Mouse (Mus musculus): ENCODE results near the gene Lrrk2. TPM values are rescaled to one million over a fixed set of nuclear protein-coding genes. Genes with fewer than 3 reads are reported as not detected.

Lrrk2 gene
- polyA plus RNA-seq, 1 experiment from 2014 or later, result 4.1 TPM

DNA sequence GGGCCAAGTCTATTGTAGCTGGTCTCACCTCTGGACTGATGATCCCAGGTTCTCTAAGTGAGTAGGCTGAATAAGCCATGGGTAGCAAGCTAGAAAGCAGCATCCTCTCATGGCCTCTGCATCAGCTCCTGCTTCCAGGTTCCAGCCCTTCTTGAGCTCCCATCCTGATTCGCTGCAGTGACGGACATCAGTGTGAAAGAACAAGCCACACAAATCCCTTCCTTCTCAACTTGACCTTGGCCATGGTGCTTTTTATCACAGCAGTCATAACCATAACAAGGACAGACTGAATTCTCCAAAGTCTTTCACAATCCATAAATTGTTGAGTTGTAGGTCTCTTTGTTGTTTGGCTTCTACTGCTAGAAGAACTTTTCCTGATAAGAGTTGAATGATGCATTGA lies 20.9 kb downstream of the Lrrk2 start:
- Histone ChIP-seq H3K36me3 (replicated peaks; ENCODE audit: control insufficient read depth, insufficient read depth, low read depth, low read length) (no peaks in the 10 kb centered on the region), H3K9ac (replicated peaks; ENCODE audit: low read length) (no peak overlapping the region), H3K4me1 (ENCODE audit: control insufficient read depth, insufficient read depth, low read length) (no peaks in the 10 kb centered on the region), H3K27me3 (ENCODE audit: control insufficient read depth, insufficient read depth, low read length) (no peaks in the 10 kb centered on the region), H3K4me3 (ENCODE audit: low read depth, low read length) (no peak overlapping the region), H3K27ac (replicated peaks; ENCODE audit: low read depth, low read length) (no peak overlapping the region), H3K9me3 (replicated peaks; ENCODE audit: control insufficient read depth, low read length) (no peaks in the 10 kb centered on the region), H3K4me2 (ENCODE audit: low read depth, low read length) (no peak overlapping the region)
- DNase-seq (ENCODE audit: low spot score) (no peak), ATAC-seq (replicated peaks; ENCODE audit: insufficient number of reproducible peaks, low FRiP score, low TSS enrichment, low read depth) (no peak)
- 92% methylated on average over 2 of the region's 2 CpGs for WGBS

DNA sequence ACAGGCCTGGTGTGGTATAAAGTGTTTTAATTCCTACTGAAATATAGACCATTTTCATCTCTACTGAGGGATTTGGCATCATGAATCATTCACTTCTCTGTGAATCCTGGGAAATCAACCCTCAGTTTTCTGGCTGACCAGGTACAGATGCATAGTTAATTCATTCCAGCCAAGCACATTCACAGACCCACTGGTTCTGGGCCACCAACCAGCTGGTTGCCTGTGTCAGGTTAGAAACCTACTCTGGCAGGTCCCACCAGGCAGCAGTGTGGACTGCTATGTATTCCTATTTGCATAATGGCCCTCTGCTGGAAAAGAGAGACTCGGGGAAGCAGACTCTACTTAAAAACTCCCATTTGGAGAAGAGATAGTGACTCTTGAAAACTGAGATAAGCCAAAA lies 27.9 kb downstream of the Lrrk2 start:
- WGBS, result 38% methylated on average over 1 of the region's 1 CpGs
- no peaks in the 10 kb centered on the region for H3K27me3 ChIP-seq (ENCODE audit: control insufficient read depth, insufficient read depth, low read length)
- no peak for ATAC-seq (replicated peaks; ENCODE audit: insufficient number of reproducible peaks, low FRiP score, low TSS enrichment, low read depth)

DNA sequence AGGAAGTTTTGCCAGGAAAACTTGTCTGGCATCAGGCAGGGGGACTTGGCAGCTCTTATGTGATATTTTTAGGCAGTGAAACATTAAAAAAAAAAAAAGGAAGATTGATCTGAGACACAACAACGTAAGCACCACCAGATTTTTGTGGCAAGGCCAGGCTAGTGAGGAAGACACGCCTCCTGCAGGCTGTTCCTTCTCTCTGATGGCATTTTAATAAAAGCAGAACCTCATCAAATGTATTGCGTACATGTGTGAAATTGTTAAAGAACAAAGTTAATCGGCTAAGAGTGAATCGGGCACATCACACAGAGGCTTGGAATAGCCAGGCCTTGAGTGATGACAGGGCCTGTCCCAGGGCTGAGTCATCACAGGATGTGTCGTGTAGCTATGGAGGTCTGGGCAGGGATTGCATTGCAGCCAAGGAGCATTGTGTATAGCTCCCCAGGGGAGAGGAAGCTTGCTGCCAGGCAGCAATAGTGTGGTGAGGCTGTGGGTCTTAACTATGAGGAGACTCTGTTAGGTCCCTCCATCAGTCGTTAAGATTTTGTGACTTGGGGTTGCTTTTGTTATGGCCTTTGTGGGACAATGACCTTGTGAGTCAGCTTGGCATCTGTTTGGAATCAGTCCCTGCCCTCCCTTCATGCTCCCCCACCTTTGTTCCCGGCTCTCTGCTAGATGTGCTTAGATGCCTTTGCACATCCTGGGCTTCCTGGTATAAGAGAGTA lies 30.2 kb downstream of the Lrrk2 start:
- no peak overlapping the region for H3K9ac ChIP-seq (replicated peaks; ENCODE audit: low read length)
- H3K9me3 ChIP-seq (replicated peaks; ENCODE audit: control insufficient read depth, low read length), result no peaks in the 10 kb centered on the region
- H3K4me1 ChIP-seq (ENCODE audit: control insufficient read depth, insufficient read depth, low read length), result no peaks in the 10 kb centered on the region
- no peaks in the 10 kb centered on the region for H3K27me3 ChIP-seq (ENCODE audit: control insufficient read depth, insufficient read depth, low read length)
- H3K4me2 ChIP-seq (ENCODE audit: low read depth, low read length), result no peak overlapping the region
- WGBS, result 46% methylated on average over 8 of the region's 8 CpGs
- ATAC-seq (replicated peaks; ENCODE audit: insufficient number of reproducible peaks, low FRiP score, low TSS enrichment, low read depth) (0 out of 2 replicates have a peak, but pooled peaks have one; percentile 44), DNase-seq (ENCODE audit: low spot score) (no peak)
- no peaks in the 10 kb centered on the region for H3K36me3 ChIP-seq (replicated peaks; ENCODE audit: control insufficient read depth, insufficient read depth, low read depth, low read length)
- no peak overlapping the region for H3K27ac ChIP-seq (replicated peaks; ENCODE audit: low read depth, low read length)
- H3K4me3 ChIP-seq (ENCODE audit: low read depth, low read length), result no peak overlapping the region

More for the DNA sequence above, 27.9 kb downstream of the Lrrk2 start:
- DNase-seq (ENCODE audit: low spot score), result no peak
- H3K4me2 ChIP-seq (ENCODE audit: low read depth, low read length), result no peak overlapping the region
- no peaks in the 10 kb centered on the region for H3K9me3 ChIP-seq (replicated peaks; ENCODE audit: control insufficient read depth, low read length)
- H3K36me3 ChIP-seq (replicated peaks; ENCODE audit: control insufficient read depth, insufficient read depth, low read depth, low read length), result no peaks in the 10 kb centered on the region
- H3K9ac ChIP-seq (replicated peaks; ENCODE audit: low read length), result no peak overlapping the region
- no peak overlapping the region for H3K27ac ChIP-seq (replicated peaks; ENCODE audit: low read depth, low read length)
- H3K4me1 ChIP-seq (ENCODE audit: control insufficient read depth, insufficient read depth, low read length), result no peaks in the 10 kb centered on the region
- H3K4me3 ChIP-seq (ENCODE audit: low read depth, low read length), result no peak overlapping the region

DNA sequence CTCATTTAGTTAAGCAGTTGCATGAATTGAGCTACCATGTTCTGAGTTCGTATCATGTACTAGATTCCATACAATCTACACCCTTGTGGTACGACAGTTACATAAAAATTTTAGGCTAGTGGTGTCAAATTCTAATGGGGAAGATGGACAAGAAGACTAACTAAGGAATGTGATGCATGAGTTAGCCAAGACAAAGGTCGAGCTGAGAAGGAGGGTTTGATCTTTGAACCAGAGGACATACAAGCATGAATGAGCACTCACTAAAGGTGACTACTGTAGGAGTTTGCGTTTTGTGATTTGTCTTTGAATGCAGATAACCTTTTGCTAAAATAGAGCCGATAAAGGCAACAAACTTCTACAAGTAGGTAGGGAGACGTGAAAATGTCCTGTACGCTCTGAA lies 31.1 kb downstream of the Lrrk2 start:
- no peak overlapping the region for H3K4me2 ChIP-seq (ENCODE audit: low read depth, low read length)
- DNase-seq (ENCODE audit: low spot score) (no peak), ATAC-seq (replicated peaks; ENCODE audit: insufficient number of reproducible peaks, low FRiP score, low TSS enrichment, low read depth) (no peak)
- H3K27me3 ChIP-seq (ENCODE audit: control insufficient read depth, insufficient read depth, low read length), result no peaks in the 10 kb centered on the region
- WGBS, result 81% methylated on average over 7 of the region's 7 CpGs
- no peaks in the 10 kb centered on the region for H3K36me3 ChIP-seq (replicated peaks; ENCODE audit: control insufficient read depth, insufficient read depth, low read depth, low read length)
- no peak overlapping the region for H3K4me3 ChIP-seq (ENCODE audit: low read depth, low read length)
- H3K4me1 ChIP-seq (ENCODE audit: control insufficient read depth, insufficient read depth, low read length), result no peaks in the 10 kb centered on the region
- no peak overlapping the region for H3K9ac ChIP-seq (replicated peaks; ENCODE audit: low read length)
- H3K27ac ChIP-seq (replicated peaks; ENCODE audit: low read depth, low read length), result no peak overlapping the region
- no peaks in the 10 kb centered on the region for H3K9me3 ChIP-seq (replicated peaks; ENCODE audit: control insufficient read depth, low read length)

DNA sequence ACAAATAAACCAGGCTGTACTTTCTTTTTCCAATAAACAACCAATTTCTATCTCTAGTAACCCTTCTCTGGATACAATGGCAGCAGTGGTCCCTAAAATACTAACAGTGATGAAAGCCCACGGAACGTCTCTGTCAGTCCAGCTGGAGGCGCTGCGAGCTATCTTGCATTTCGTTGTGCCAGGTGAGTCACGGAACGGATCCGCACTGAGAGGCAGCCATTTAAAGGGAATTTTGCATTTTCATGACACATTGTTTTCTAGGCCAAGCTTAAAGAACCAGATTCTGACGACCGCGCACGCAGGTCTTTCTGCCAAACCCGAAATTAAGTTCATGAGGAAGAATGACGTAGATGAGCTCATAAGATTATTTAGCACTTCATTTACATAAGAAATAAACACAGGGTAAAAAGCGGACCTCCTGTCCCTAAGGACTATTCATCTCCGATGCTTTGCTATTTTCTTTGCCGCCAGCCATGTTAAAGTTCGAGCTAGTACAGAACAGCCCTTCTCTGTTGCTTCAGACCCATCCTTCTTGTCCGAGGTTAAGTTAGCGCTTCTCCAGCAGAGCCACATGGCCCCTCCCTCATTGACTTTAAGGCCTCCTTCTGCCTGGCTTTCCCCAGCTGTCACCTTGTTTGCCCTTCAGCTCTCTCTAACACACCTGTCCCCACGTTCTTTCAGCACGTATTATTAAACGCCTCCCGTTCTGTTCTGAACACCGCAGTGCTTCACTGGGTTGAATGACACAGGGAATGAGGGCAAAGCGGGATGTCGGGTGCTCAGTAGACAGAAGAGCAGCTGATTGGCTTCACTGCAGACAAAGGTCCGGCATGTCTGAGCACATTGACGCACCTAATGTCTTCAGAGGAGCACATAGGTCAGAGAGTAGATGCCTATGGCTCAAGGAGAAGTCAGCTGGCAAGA lies 36.5 kb downstream of the Lrrk2 start:
- Histone ChIP-seq H3K4me2 (ENCODE audit: low read depth, low read length) (peak overlapping the region; percentile 32), H3K27me3 (ENCODE audit: control insufficient read depth, insufficient read depth, low read length) (no peaks in the 10 kb centered on the region), H3K9ac (replicated peaks; ENCODE audit: low read length) (no peak overlapping the region), H3K4me3 (ENCODE audit: low read depth, low read length) (peak overlapping the region; percentile 14; the same call in 1 of the 2 replicates), H3K27ac (replicated peaks; ENCODE audit: low read depth, low read length) (no peak overlapping the region), H3K4me1 (ENCODE audit: control insufficient read depth, insufficient read depth, low read length) (no peaks in the 10 kb centered on the region), H3K9me3 (replicated peaks; ENCODE audit: control insufficient read depth, low read length) (no peaks in the 10 kb centered on the region), H3K36me3 (replicated peaks; ENCODE audit: control insufficient read depth, insufficient read depth, low read depth, low read length) (no peaks in the 10 kb centered on the region)
- peak; percentile 56 for DNase-seq (ENCODE audit: low spot score)
- no peak for ATAC-seq (replicated peaks; ENCODE audit: insufficient number of reproducible peaks, low FRiP score, low TSS enrichment, low read depth)
- WGBS, result 26% methylated on average over 29 of the region's 29 CpGs

DNA sequence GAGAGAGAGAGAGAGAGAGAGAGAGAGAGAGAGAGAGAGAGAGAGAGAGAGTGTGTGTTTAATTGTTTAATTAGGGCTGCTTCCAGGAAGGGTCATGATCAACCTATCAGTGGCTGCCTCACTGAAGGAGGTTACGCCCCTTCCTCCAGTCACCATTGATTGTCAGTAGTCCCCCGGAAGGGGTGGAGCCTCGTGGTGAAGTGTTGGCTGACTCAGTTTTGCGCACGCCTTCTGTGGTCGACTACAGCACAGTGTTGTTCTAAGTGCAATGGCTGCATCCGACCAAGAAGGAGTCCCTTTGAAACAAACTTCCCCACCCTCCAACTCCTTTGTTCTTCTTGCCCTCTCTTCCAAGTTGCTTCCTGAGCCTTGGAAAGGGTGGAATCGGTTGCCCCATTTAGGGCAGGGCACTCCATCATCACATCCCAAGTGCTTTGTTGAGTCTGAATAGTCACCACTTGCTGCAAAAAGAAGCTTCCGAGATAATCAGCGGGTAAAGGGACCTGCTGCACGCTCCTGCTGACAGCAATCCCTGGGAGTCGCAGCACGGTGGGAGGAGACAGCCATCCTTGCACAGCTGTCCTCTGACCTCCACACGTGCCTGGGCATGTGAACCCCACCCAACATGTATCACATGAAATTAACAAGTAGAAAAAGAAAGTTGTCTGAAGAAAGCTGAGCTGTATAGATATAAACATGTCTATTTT lies 62.4 kb downstream of the Lrrk2 start:
- Histone ChIP-seq H3K27ac (replicated peaks; ENCODE audit: low read depth, low read length) (no peak overlapping the region), H3K4me2 (ENCODE audit: low read depth, low read length) (no peak overlapping the region), H3K4me1 (ENCODE audit: control insufficient read depth, insufficient read depth, low read length) (no peaks in the 10 kb centered on the region), H3K4me3 (ENCODE audit: low read depth, low read length) (no peak overlapping the region), H3K27me3 (ENCODE audit: control insufficient read depth, insufficient read depth, low read length) (no peaks in the 10 kb centered on the region), H3K9ac (replicated peaks; ENCODE audit: low read length) (no peak overlapping the region), H3K9me3 (replicated peaks; ENCODE audit: control insufficient read depth, low read length) (no peaks in the 10 kb centered on the region), H3K36me3 (replicated peaks; ENCODE audit: control insufficient read depth, insufficient read depth, low read depth, low read length) (no peaks in the 10 kb centered on the region)
- ATAC-seq (replicated peaks; ENCODE audit: insufficient number of reproducible peaks, low FRiP score, low TSS enrichment, low read depth) (no peak), DNase-seq (ENCODE audit: low spot score) (no peak)
- 79% methylated on average over 14 of the region's 14 CpGs for WGBS

DNA sequence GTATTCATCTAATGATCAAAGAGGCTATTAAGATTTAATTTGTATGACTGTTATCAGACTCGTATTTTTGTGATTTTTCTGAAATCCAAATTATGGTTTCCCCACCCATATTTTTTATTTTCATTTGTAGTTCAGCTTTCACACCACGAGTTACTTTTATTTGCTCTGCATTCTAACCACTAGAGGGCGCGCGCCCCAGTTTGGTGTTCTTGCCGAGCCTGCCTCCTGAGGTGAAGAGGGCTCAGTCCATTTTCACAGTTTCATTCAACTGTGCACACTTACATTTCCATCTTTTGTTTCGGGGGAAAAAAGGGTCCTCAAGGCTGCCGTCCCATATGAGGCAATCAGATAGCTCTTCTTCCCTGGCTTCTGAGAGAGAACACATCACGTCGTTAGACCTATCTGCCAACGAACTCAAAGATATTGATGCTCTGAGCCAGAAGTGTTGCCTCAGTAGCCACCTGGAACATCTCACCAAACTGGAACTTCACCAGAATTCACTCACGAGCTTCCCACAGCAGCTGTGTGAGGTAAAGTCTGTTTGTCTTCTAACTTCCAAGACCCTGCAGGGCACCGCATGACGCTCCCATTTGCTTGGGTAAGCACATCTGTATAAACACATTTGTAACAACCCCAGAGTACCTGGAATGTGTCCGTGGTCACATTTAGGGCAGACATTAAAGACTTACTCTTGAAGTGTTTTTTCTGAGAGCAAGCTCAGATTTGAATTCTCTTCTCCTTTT lies 64.0 kb downstream of the Lrrk2 start:
- Histone ChIP-seq H3K4me2 (ENCODE audit: low read depth, low read length) (no peak overlapping the region), H3K4me1 (ENCODE audit: control insufficient read depth, insufficient read depth, low read length) (no peaks in the 10 kb centered on the region), H3K4me3 (ENCODE audit: low read depth, low read length) (no peak overlapping the region), H3K9ac (replicated peaks; ENCODE audit: low read length) (no peak overlapping the region), H3K36me3 (replicated peaks; ENCODE audit: control insufficient read depth, insufficient read depth, low read depth, low read length) (no peaks in the 10 kb centered on the region), H3K27ac (replicated peaks; ENCODE audit: low read depth, low read length) (no peak overlapping the region), H3K9me3 (replicated peaks; ENCODE audit: control insufficient read depth, low read length) (no peaks in the 10 kb centered on the region), H3K27me3 (ENCODE audit: control insufficient read depth, insufficient read depth, low read length) (no peaks in the 10 kb centered on the region)
- DNase-seq (ENCODE audit: low spot score), result peak; percentile 72
- WGBS, result 36% methylated on average over 15 of the region's 15 CpGs
- ATAC-seq (replicated peaks; ENCODE audit: insufficient number of reproducible peaks, low FRiP score, low TSS enrichment, low read depth), result no peak

Data from embryonic facial prominence, embryonic 11.5 days (tissue).